Mouse (Mus musculus) cortical plate, adult 2 months (tissue): ENCODE results near the gene Tigd2. TPM values are rescaled to one million over a fixed set of nuclear protein-coding genes. Genes with fewer than 3 reads are reported as not detected.
"Not testable (repeated sequence)": the region's sequence is repeated elsewhere in the genome, so short reads cannot be mapped to it uniquely, and the experiment has no call there.

ENCODE experiments used
- H3K27ac ChIP-seq: fragments of 200-500 bp; 2 replicates; pipeline ENCODE4 v1.5.1; 2012; ENCODE audit warnings: low read length, control low read depth, inconsistent platforms; ENCODE audit not compliant: insufficient read depth
- H3K4me1 ChIP-seq: fragments of 200-500 bp; 2 replicates; pipeline ENCODE4 v1.6.1; 2011; ENCODE audit warnings: low read length; ENCODE audit not compliant: control insufficient read depth, insufficient read depth
- H3K4me3 ChIP-seq: fragments of 200-500 bp; 2 replicates; pipeline ENCODE4 v1.5.1; 2011; ENCODE audit warnings: mild to moderate bottlenecking, low read length, control low read depth; ENCODE audit not compliant: insufficient read depth
- CTCF ChIP-seq: fragments of 200-500 bp; IDR thresholded peaks from 2 replicates; pipeline ENCODE4 v1.5.1; 2011; ENCODE audit warnings: mild to moderate bottlenecking, control low read depth, low read length; ENCODE audit not compliant: insufficient read depth; ENCODE audit errors: extremely low read depth
- POLR2A ChIP-seq: fragments of 200-500 bp; IDR thresholded peaks from 2 replicates; pipeline ENCODE4 v1.6.1; 2011; ENCODE audit warnings: mild to moderate bottlenecking, low read length, control low read depth; ENCODE audit not compliant: insufficient read depth; ENCODE audit errors: extremely low read depth
- polyA plus RNA-seq: library from polyadenylated mRNA; depleted of rRNA; stranded (reverse); fragments of >200 nt; gene quantifications from 2 replicates; pipeline ENCODE4 v1.2.3, GENCODE M21; 2012

The Tigd2 gene
- polyA plus RNA-seq, 1 experiment = 4.3 TPM

DNA sequence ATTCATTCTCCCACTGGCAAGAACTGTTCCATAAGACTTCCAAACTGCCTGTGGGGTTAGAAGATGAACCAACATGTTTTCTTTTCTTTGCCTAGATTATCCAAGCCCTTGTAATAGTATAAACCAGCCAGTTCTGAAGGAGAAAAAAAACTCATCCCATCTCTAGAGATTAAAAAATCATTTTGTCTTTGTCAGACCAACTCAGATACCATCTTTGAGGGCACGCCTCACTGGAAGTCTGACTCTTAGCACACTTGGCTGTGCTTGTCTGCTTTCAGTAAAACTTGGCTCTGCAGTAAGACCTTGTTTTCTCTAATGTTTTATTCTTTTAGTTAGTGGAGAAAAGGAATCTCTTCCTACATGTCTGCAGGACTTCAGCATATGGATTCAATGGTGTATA lies 18.7 kb upstream of the Tigd2 start:
- Histone ChIP-seq H3K27ac (no peak overlapping the region), H3K4me1 (no peaks in the 10 kb centered on the region), H3K4me3 (no peak overlapping the region)
- TF ChIP-seq POLR2A (no peak), CTCF (no peak)

DNA sequence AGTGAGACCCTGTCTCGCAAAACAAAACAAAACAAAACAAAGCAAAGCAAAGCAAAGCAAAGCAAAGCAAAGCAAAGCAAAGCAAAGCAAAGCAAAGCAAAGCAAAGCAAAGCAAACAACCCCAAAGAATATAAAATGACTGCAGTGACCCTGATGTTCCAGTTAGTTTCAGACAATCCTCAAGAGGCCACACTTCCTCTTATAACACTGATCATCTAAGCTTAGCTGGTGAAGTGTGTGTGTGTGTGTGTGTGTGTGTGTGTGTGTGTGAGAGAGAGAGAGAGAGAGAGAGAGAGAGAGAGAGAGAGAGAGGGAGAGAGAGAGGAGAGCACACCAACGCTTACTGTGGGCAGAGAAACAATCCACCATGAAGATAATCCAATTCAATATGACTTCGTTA lies 14.2 kb upstream of the Tigd2 start:
- H3K4me3 ChIP-seq, H3K27ac ChIP-seq, H3K4me1 ChIP-seq: not testable (repeated sequence)

DNA sequence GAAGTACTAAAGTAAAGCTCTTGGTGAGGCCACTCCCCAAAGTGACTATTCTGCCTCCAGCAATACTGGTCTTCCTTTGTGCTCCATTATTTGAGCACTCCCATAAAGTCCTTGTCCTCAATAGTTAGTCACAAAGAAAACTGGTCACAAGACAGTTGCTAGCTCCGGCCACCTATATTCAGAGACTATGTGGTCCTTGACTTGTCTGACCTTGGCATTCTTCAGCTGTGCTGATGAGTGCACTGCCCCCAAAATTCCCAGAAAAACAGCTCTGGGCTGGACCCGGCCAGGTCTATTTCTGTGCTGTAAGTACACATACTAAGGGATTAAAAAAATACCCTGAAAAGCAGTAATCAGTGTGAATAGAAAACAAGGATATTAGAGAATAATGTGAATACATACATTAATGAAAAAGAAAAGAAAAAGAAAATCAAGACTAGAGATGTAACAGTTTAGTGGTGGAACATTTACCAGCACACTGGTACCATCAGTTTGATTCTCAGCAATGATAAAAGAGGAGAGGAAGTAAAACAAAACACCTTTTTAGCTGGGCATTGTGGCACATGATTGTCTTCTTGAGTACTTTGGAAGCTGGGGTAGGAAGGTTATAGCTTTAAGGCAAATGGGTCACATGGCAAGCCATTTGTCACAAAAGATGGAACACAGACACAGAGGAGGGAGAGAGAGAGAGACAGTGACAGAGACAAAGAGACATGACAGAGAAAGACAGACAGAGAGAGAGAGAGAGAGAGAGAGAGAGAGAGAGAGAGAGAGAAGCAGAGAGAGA lies 12.6 kb upstream of the Tigd2 start:
- no peak overlapping the region for H3K27ac ChIP-seq
- no peak for TF ChIP-seq POLR2A
- no peaks in the 10 kb centered on the region for H3K4me1 ChIP-seq
- no peak overlapping the region for H3K4me3 ChIP-seq

DNA sequence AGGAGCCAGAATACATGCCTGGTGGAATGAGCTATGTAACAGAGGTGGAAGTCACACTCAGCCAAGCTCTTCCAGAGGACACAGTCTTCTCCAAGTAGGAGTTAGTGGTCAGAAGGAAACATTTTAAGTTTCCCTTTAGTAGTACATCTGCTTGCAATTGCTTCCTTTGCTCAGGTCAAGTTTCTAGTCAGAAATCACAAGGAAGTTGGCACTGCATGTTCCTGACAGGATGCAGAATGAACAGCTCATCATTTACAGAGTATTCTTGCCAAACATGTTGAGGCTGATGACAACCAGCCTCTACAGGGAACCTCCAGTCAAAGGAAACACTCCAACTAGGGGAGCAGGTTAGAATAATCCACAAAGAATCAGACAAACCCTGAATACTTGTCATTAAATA lies 11.9 kb upstream of the Tigd2 start:
- TF ChIP-seq POLR2A = no peak
- no peak for TF ChIP-seq CTCF
- Histone ChIP-seq H3K27ac (no peak overlapping the region), H3K4me3 (no peak overlapping the region), H3K4me1 (no peaks in the 10 kb centered on the region)

DNA sequence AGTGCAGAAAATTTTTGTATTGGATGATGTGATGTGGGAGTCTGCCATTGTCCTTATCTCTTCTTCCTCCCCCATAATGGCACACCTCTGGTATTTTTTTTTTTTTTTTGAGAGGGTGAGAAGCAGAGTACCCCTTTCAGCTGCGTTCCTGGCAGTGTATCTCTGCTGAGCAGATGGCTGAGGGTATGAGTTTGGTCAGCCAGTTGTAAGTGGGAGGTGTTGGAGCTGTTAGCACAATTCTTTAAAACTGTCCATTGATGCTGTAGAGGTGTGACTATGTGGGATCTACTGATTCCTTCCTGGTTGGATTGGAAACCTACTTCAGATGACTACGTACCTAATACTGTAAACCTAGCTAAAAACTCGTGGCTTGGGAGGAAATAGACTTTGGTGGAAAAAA lies 10.3 kb upstream of the Tigd2 start:
- H3K4me3 ChIP-seq = no peak overlapping the region
- no peak overlapping the region for H3K27ac ChIP-seq
- no peaks in the 10 kb centered on the region for H3K4me1 ChIP-seq
- TF ChIP-seq POLR2A (no peak), CTCF (no peak)

DNA sequence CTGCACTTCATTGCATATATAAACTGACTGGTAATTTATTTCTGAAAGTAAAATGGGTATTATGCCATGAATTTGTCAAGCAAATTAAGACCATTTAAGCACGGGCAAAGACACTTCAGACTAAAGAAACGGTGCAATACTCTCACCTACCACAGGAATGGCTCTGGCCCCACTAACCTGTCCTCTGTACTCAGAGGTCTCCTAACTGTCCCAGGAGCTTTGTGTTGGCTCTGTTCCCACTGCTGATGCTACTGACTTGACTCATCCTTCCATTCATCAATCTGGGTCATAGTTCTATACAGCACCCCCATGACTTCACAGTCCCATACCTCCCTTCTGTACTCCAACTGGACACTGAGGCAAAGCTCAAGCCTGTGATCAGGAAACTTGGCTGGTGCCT lies 9.6 kb upstream of the Tigd2 start:
- Histone ChIP-seq H3K4me1 (no peaks in the 10 kb centered on the region), H3K4me3 (no peak overlapping the region), H3K27ac (no peak overlapping the region)
- TF ChIP-seq POLR2A (no peak), CTCF (no peak)

DNA sequence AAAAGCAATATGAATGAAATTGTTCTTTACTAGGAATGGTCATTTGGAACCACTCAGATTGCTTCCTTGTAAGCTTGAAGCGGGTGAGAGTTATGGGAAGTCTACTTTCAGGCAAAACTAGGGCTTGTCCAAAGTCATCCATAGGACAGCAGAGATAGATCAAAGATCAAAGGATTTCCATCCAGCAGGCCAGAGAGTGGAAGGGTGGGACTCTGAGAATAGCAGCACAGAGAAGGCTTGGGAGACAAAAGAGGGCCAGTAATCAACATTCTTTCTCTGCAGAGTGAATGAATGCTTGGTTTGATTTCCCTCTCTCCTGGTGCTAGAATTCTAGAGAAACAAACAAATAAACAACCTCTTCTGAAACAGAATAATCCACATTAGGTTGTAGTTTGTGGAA lies 1.1 kb upstream of the Tigd2 start:
- no peak for TF ChIP-seq POLR2A
- no peak for TF ChIP-seq CTCF
- no peaks in the 10 kb centered on the region for H3K4me1 ChIP-seq

DNA sequence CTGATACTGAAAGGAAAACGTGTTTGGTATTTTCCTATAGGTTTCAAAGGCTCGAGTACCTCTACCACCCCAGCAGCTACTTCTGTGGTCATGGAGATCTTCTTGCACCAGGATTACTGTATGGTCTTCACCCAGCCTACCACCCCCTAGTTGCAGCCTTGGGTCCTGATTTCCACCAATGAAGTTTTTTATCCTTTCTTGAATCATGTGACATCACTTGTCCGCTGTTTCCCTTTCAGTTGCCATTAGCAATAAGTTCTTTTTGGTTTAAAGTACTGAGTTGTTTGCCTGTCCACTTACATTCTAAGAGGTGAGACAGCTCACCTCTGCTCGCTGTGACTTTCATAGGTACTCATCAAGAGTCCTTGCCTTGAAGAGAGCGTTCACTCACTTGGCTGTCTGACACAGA lies 633 bp downstream of the Tigd2 start:
- peak overlapping the region; percentile 83 for H3K27ac ChIP-seq
- H3K4me1 ChIP-seq = no peaks in the 10 kb centered on the region
- H3K4me3 ChIP-seq = peak overlapping the region; percentile 83
- no peak for TF ChIP-seq CTCF
- TF ChIP-seq POLR2A = no peak

More for the DNA sequence above, 1.1 kb upstream of the Tigd2 start:
- no peak overlapping the region for H3K27ac ChIP-seq
- no peak overlapping the region for H3K4me3 ChIP-seq

DNA sequence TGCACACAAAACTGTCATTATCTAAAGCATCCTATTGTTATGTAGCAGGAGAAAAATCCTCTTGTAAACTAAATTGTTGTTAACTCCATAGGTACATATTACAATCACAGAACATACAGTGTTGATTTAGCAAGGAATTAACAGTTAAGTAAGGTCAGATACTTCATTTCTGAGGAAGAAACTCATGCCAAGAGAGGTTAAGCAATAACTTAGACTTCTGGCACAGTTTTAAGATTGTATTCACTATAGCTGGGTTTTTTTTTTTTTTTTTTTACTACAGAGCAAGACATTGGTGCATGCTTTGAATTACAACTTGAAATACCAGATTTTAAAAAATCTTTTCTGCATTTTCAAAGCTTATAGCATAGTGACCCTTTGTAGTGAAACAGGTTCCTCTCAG lies 24.5 kb downstream of the Tigd2 start:
- no peak for TF ChIP-seq CTCF
- no peak for TF ChIP-seq POLR2A

DNA sequence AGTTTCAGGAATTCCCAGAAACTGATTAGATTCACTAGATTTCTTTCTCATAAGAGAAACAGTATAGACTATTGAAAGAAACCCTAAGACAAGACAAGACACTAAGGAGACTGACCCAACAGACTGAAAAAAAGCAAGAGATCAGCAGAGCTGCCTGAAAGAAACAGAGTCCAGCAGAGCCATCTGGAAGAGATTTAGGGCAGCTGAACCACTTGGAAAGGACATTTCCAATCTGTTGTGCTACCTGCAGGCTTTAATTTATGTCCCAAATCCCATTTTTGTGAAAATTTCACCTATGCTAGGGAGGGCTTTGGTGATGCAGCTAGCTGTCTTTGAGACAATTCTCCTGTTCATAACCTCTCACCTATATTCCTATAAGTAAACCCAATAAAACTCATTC lies 25.0 kb downstream of the Tigd2 start:
- no peak overlapping the region for H3K4me3 ChIP-seq
- H3K27ac ChIP-seq = no peak overlapping the region
- no peak for TF ChIP-seq CTCF
- no peak for TF ChIP-seq POLR2A
- H3K4me1 ChIP-seq = no peaks in the 10 kb centered on the region

More for the DNA sequence above, 24.5 kb downstream of the Tigd2 start:
- no peak overlapping the region for H3K27ac ChIP-seq
- H3K4me1 ChIP-seq = no peaks in the 10 kb centered on the region
- no peak overlapping the region for H3K4me3 ChIP-seq

DNA sequence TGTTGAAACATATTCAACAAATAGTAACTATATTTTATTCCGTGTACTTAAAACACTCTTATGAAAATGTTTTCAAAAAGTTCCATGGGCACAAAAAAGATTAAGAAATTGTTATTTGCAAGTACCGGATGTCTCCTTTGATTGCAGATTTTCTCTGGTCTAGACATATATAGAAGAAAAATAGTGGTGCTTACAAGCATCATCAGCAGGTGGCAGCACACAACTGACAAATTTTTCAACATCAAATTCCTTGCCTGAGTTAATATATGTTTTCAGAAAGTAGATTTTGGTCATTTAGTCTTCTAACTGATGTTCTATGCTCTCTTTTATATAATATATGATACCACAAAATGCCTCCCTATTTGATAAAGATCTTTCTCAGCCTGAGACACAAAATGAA lies 41.0 kb downstream of the Tigd2 start:
- no peak overlapping the region for H3K27ac ChIP-seq

More for the DNA sequence above, 41.0 kb downstream of the Tigd2 start:
- TF ChIP-seq CTCF (no peak), POLR2A (no peak)
- H3K4me1 ChIP-seq = no peaks in the 10 kb centered on the region
- no peak overlapping the region for H3K4me3 ChIP-seq
